7 mouse cellular contexts compared by ENCODE assay signal in the genomic region with DNA sequence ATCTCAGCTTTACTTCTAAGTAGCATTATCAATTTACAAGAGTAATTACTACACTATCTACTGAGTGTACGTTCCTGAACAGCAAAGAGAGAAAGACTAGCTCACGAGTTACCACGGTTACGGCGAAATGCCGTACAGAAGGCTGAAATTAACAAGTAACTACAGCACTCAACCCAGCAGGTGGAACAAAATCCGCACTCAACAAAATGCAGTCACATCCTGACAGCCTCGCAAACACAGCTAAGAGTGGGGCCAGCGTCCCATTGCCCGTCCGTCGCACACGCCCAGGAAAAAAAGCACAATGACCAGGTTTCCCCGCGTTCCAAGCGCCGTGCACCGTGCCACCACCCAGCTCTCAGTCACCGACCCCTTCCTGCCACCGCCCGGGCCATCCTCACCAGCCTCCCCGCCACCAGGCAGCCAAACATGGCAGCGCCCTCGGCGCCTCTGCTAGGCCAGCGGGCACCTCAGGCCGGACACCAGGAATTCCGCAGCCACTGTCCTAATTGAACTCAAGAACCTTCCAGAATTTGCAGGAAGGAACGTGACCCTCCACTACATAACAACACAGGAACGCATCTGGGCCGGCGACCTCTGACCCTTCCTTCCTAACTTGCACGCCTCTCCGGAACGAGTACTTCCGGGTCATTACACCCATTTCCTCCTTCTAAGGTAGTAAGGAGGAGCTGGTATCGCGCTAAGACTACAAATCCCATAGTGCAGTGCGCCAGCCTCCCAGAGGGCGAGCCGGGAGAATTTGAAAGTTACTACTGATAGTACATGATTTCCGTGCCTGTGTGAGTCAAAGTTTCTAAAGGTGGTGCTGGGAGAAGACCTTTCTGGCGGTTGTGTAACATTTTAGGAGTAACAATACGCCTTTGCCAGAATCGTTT. TPM values are rescaled to one million over a fixed set of nuclear protein-coding genes. Genes with fewer than 3 reads are reported as not detected.
DNase-seq lines count a peak whose midpoint lies in the region; ATAC-seq lines count a peak whose summit lies in the region.

A gene (minus strand): TSS at position 634 of the 893 bp plus-strand sequence.

- H3K9me3 ChIP-seq in embryonic facial prominence, embryonic 11.5 days (replicated peaks; ENCODE audit: control insufficient read depth, low read length): no peaks in the 10 kb centered on the region
- H3K9me3 ChIP-seq in limb, embryonic 10.5 days (replicated peaks): no peaks in the 10 kb centered on the region
- no peaks in the 10 kb centered on the region for H3K9me3 ChIP-seq in midbrain, embryonic 13.5 days

- no peaks in the 10 kb centered on the region for H3K4me1 ChIP-seq in embryonic facial prominence, embryonic 11.5 days (ENCODE audit: control insufficient read depth, insufficient read depth, low read length)
- H3K4me1 ChIP-seq in limb, embryonic 10.5 days: peaks cover 8% of the 10 kb centered on the region
- peaks cover 10% of the 10 kb centered on the region for H3K4me1 ChIP-seq in midbrain, embryonic 13.5 days (replicated peaks)

- H3K4me2 ChIP-seq in embryonic facial prominence, embryonic 11.5 days (ENCODE audit: low read depth, low read length): peak within 1 kb of the TSS; percentile 67
- peak within 1 kb of the TSS; percentile 67 for H3K4me2 ChIP-seq in midbrain, embryonic 13.5 days (replicated peaks)

- no peaks in the 10 kb centered on the region for H3K36me3 ChIP-seq in embryonic facial prominence, embryonic 11.5 days (replicated peaks; ENCODE audit: control insufficient read depth, insufficient read depth, low read depth, low read length)
- H3K36me3 ChIP-seq in limb, embryonic 10.5 days: no peaks in the 10 kb centered on the region
- no peaks in the 10 kb centered on the region for H3K36me3 ChIP-seq in midbrain, embryonic 13.5 days

- peak within 1 kb of the TSS; percentile 83 for H3K4me3 ChIP-seq in embryonic facial prominence, embryonic 11.5 days (ENCODE audit: low read depth, low read length)
- peak within 1 kb of the TSS; percentile 85 for H3K4me3 ChIP-seq in limb, embryonic 10.5 days
- peak within 1 kb of the TSS; percentile 81 for H3K4me3 ChIP-seq in midbrain, embryonic 13.5 days (replicated peaks)

- under 1% methylated on average over 45 of the region's 45 CpGs for WGBS in embryonic facial prominence, embryonic 11.5 days
- WGBS in limb, embryonic 10.5 days: under 1% methylated on average over 45 of the region's 45 CpGs
- WGBS in midbrain, embryonic 13.5 days: under 1% methylated on average over 45 of the region's 45 CpGs

- no peaks in the 10 kb centered on the region for H3K27me3 ChIP-seq in embryonic facial prominence, embryonic 11.5 days (ENCODE audit: control insufficient read depth, insufficient read depth, low read length)
- H3K27me3 ChIP-seq in limb, embryonic 10.5 days (ENCODE audit: low read depth, poor library complexity, severe bottlenecking): no peaks in the 10 kb centered on the region
- H3K27me3 ChIP-seq in midbrain, embryonic 13.5 days: no peaks in the 10 kb centered on the region

- ATAC-seq in embryonic facial prominence, embryonic 11.5 days (replicated peaks; ENCODE audit: insufficient number of reproducible peaks, low FRiP score, low TSS enrichment, low read depth): peak; percentile 98
- peak; percentile 99 for ATAC-seq in granulocyte monocyte progenitor cell, adult 5-6 weeks (replicated peaks; ENCODE audit: poor library complexity, severe bottlenecking)
- peak; percentile 99 for ATAC-seq in midbrain, embryonic 13.5 days

- DNase-seq in adrenal gland, postnatal 14 days: peak; percentile 97
- peak; percentile 100 for DNase-seq in embryonic facial prominence, embryonic 11.5 days (ENCODE audit: low spot score)
- DNase-seq in kidney, adult 11 months: peak; percentile 97
- peak; percentile 90 for DNase-seq in limb, embryonic 10.5 days (ENCODE audit: low spot score)
- DNase-seq in spleen, adult 12 weeks (ENCODE audit: low spot score): peak; percentile 85

- H3K27ac ChIP-seq in embryonic facial prominence, embryonic 11.5 days (replicated peaks; ENCODE audit: low read depth, low read length): peak within 1 kb of the TSS; percentile 53
- H3K27ac ChIP-seq in limb, embryonic 10.5 days: peak within 1 kb of the TSS; percentile 89
- H3K27ac ChIP-seq in midbrain, embryonic 13.5 days: peak within 1 kb of the TSS; percentile 81

- peak within 1 kb of the TSS; percentile 72 for H3K9ac ChIP-seq in embryonic facial prominence, embryonic 11.5 days (replicated peaks; ENCODE audit: low read length)
- peak within 1 kb of the TSS; percentile 78 for H3K9ac ChIP-seq in midbrain, embryonic 13.5 days (replicated peaks)

RNA-seq across cellular contexts. Expression of the gene that starts here (rescaled TPM):
- 46.7 and 55.2 TPM in 2 replicates for total RNA-seq in adrenal gland, postnatal 14 days (2021)
- polyA plus RNA-seq in embryonic facial prominence, embryonic 11.5 days (2014; fragmentation: Nextera tagmentation; extraction: Ambion mirVana): 166 and 184 TPM in 2 replicates
- 50.9 and 57.8 TPM in 2 replicates for total RNA-seq in granulocyte monocyte progenitor cell, adult 5-6 weeks (2014; fragmentation: Nextera tagmentation)
- 98.2 and 108 TPM in 2 replicates for total RNA-seq in granulocyte monocyte progenitor cell, adult 5-6 weeks (2017)
- 138 and 152 TPM in 2 replicates for polyA plus RNA-seq in limb, embryonic 10.5 days (2016; fragmentation: Nextera tagmentation; extraction: Ambion mirVana)
- polyA plus RNA-seq in midbrain, embryonic 13.5 days (2015; fragmentation: Nextera tagmentation; extraction: Ambion mirVana): 147 and 150 TPM in 2 replicates

Comparison
In these comparisons a context has a peak if more than half of its experiments do, and no peak if none do; other contexts are left out.
1. Peak in every context shown above with its lines: DNase-seq, ATAC-seq, H3K4me3 ChIP-seq and H3K27ac ChIP-seq.